Mouse (Mus musculus): ENCODE results near the gene Rabepk. TPM values are rescaled to one million over a fixed set of nuclear protein-coding genes. Genes with fewer than 3 reads are reported as not detected.
"Not testable (repeated sequence)": the region's sequence is repeated elsewhere in the genome, so short reads cannot be mapped to it uniquely, and the experiment has no call there.

Gene Rabepk
- polyA plus RNA-seq, 1 experiment from 2014 or later, result 26.9 TPM

DNA sequence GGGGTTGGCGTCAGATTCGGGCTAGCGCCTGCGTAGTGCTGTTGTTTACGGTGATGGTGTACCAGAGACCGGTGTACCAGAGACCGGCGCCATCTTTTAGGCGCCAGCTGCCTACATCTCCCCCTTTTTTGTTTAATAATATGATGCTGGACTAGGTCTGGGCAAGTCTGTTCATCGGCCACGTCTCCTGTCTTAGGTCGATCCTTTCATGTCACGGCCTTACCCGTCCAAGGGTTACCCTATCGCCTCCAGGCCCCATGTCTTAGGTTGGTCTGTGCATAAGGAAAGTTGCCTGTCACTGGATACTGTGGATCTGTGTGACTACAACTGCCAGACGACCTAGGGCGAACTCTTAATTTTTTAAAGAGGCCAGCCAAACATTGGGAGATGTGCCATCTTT is 30.4 kb upstream of the Rabepk start:
- H3K9ac ChIP-seq (ENCODE audit: low read length); H3K9me3 ChIP-seq (replicated peaks; ENCODE audit: control insufficient read depth, low read length); H3K4me1 ChIP-seq (ENCODE audit: control insufficient read depth, insufficient read depth, low read length); H3K27me3 ChIP-seq (replicated peaks; ENCODE audit: control insufficient read depth, insufficient read depth, low read length); H3K36me3 ChIP-seq (ENCODE audit: control insufficient read depth, insufficient read depth, low read length); H3K4me2 ChIP-seq (ENCODE audit: low read length); DNase-seq (ENCODE audit: low spot score); H3K27ac ChIP-seq (ENCODE audit: low read depth, low read length); ATAC-seq; H3K4me3 ChIP-seq (ENCODE audit: low read depth, low read length): not testable (repeated sequence)
- WGBS, result 98% methylated on average over 17 of the region's 17 CpGs

- Histone ChIP-seq H3K4me2 (ENCODE audit: low read length) (no peak overlapping the region), H3K36me3 (ENCODE audit: control insufficient read depth, insufficient read depth, low read length) (no peaks in the 10 kb centered on the region), H3K27me3 (replicated peaks; ENCODE audit: control insufficient read depth, insufficient read depth, low read length) (0 out of 2 replicates have a peak, but pooled peaks cover 3% of the 10 kb centered on the region), H3K4me3 (ENCODE audit: low read depth, low read length) (no peak overlapping the region), H3K27ac (ENCODE audit: low read depth, low read length) (no peak overlapping the region), H3K4me1 (ENCODE audit: control insufficient read depth, insufficient read depth, low read length) (peaks cover 3% of the 10 kb centered on the region; the same call in 1 of the 2 replicates), H3K9me3 (replicated peaks; ENCODE audit: control insufficient read depth, low read length) (0 out of 2 replicates have a peak, but pooled peaks cover 6% of the 10 kb centered on the region), H3K9ac (ENCODE audit: low read length) (no peak overlapping the region)
- no peak for DNase-seq (ENCODE audit: low spot score)
- WGBS, result 91% methylated on average over 1 of the region's 1 CpGs
- no peak for ATAC-seq
Measured at GRCm38 (mm10) chr2:34828026-34828425, 28.3 kb upstream of the Rabepk start.

DNA sequence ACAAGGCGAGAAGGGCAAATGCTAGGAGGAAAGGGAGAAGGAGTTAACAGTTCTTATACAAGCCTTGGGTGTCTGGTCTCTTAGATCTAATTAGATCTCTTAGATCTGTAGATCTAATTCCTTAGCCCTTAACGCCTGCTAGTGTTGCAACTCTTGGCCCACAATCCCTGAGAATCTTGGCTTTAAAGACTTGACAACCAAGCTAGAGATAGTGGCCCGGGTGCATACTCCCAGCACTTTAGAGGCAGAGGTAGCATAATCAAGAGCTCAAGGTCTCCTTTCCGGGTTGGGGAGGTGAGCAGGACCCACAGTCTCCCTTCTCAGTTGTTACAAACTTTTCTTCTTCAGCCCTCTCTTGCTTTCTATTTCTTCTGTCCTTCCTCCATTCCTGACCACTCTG is 27.9 kb upstream of the Rabepk start:
- DNase-seq (ENCODE audit: low spot score), result no peak
- Histone ChIP-seq H3K27ac (ENCODE audit: low read depth, low read length) (no peak overlapping the region), H3K36me3 (ENCODE audit: control insufficient read depth, insufficient read depth, low read length) (peaks cover 2% of the 10 kb centered on the region; the same call in 1 of the 2 replicates), H3K4me1 (ENCODE audit: control insufficient read depth, insufficient read depth, low read length) (peaks cover 3% of the 10 kb centered on the region; the same call in 1 of the 2 replicates), H3K4me2 (ENCODE audit: low read length) (no peak overlapping the region), H3K27me3 (replicated peaks; ENCODE audit: control insufficient read depth, insufficient read depth, low read length) (0 out of 2 replicates have a peak, but pooled peaks cover 3% of the 10 kb centered on the region), H3K4me3 (ENCODE audit: low read depth, low read length) (no peak overlapping the region), H3K9ac (ENCODE audit: low read length) (no peak overlapping the region), H3K9me3 (replicated peaks; ENCODE audit: control insufficient read depth, low read length) (0 out of 2 replicates have a peak, but pooled peaks cover 6% of the 10 kb centered on the region)
- no peak for ATAC-seq
- whole genome bisulfite sequencing, result 97% methylated on average over 4 of the region's 4 CpGs

DNA sequence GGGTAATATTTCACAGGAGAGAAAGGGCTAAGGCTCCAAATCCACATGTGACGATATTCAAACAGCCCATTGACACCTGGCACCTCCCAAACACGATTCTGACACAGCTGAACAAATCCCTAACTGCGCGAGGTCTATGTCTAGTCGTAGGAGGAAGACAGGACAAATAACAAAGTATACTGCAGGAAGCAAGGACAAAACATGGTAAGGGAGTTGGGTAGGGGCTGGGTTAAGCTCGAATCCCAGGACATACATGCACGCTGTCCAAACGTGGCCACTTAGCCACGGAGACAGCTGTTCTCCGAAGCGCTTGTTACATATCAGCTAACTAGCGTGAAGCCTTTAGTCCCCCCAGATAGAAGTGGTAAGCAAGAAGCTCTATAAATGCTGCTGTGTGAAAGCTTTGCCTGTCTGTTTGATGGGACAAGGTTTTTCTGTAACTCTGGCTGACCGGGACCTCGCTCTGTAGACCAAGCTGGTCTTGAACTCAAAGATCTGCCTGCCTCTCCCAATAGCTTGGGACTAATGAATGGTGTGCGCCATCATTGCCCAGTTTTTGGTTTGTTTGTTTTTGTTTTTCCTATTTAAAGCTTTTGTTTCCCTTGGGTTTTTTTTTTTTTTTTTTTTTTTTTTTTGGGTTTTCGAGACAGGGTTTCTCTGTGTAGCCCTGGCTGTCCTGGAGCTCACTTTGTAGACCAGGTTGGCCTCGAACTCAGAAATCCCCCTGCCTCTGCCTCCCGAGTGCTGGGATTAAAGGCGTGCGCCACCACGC is 26.9 kb upstream of the Rabepk start:
- Histone ChIP-seq H3K36me3 (ENCODE audit: control insufficient read depth, insufficient read depth, low read length) (peaks cover 6% of the 10 kb centered on the region; the same call in 1 of the 2 replicates), H3K9me3 (replicated peaks; ENCODE audit: control insufficient read depth, low read length) (0 out of 2 replicates have a peak, but pooled peaks cover 6% of the 10 kb centered on the region), H3K4me2 (ENCODE audit: low read length) (peak overlapping the region; percentile 84), H3K9ac (ENCODE audit: low read length) (peak overlapping the region; percentile 91), H3K27me3 (replicated peaks; ENCODE audit: control insufficient read depth, insufficient read depth, low read length) (0 out of 2 replicates have a peak, but pooled peaks cover 3% of the 10 kb centered on the region), H3K4me1 (ENCODE audit: control insufficient read depth, insufficient read depth, low read length) (peaks cover 3% of the 10 kb centered on the region; the same call in 1 of the 2 replicates), H3K27ac (ENCODE audit: low read depth, low read length) (0 out of 2 replicates have a peak overlapping the region, but pooled peaks have one; percentile 27), H3K4me3 (ENCODE audit: low read depth, low read length) (peak overlapping the region; percentile 90)
- no peak for DNase-seq (ENCODE audit: low spot score)
- WGBS, result 41% methylated on average over 20 of the region's 21 CpGs
- peak; percentile 36; the same call in 1 of the 2 replicates for ATAC-seq

- H3K4me2 ChIP-seq (ENCODE audit: low read length), result peak within 1 kb of the TSS; percentile 84
- DNase-seq (ENCODE audit: low spot score) (peak; percentile 95), ATAC-seq (peak; percentile 100)
- H3K4me3 ChIP-seq (ENCODE audit: low read depth, low read length), result peak within 1 kb of the TSS; percentile 90
- H3K9ac ChIP-seq (ENCODE audit: low read length), result peak within 1 kb of the TSS; percentile 91
- 0 out of 2 replicates have a peak, but pooled peaks cover 6% of the 10 kb centered on the region for H3K9me3 ChIP-seq (replicated peaks; ENCODE audit: control insufficient read depth, low read length)
- WGBS, result under 1% methylated on average over 57 of the region's 57 CpGs
- peaks cover 11% of the 10 kb centered on the region for H3K36me3 ChIP-seq (ENCODE audit: control insufficient read depth, insufficient read depth, low read length)
- H3K4me1 ChIP-seq (ENCODE audit: control insufficient read depth, insufficient read depth, low read length), result peaks cover 3% of the 10 kb centered on the region; the same call in 1 of the 2 replicates
- 0 out of 2 replicates have a peak within 1 kb of the TSS, but pooled peaks have one; percentile 57 for H3K27ac ChIP-seq (ENCODE audit: low read depth, low read length)
- H3K27me3 ChIP-seq (replicated peaks; ENCODE audit: control insufficient read depth, insufficient read depth, low read length), result 0 out of 2 replicates have a peak, but pooled peaks cover 3% of the 10 kb centered on the region
Measured at GRCm38 (mm10) chr2:34825827-34826459, 26.2 kb upstream of the Rabepk start, which contains the start of gene Fbxw2. TSS of gene Fbxw2 (minus strand) at chr2:34826311.

DNA sequence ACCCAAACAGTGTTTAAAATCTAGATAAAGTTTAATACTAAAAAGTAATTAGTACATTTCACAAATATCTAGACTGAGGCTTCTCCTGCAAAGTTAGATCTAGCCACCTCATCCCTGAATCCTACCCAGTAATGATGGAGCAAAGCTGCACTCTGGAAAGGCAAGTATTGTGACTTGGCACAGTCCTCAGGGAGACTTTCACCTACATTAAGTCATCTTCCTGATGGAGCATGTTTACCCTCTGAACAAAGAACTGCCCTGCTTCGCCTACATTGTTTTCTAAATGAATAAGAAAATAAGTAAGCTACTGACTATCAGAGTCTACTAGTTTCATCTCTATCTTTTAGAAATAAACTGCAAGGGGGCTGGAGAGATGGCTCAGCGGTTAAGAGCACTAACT is 18.8 kb upstream of the Rabepk start:
- Histone ChIP-seq H3K27me3 (replicated peaks; ENCODE audit: control insufficient read depth, insufficient read depth, low read length) (no peaks in the 10 kb centered on the region), H3K36me3 (ENCODE audit: control insufficient read depth, insufficient read depth, low read length) (peaks cover 60% of the 10 kb centered on the region), H3K4me2 (ENCODE audit: low read length) (no peak overlapping the region), H3K4me3 (ENCODE audit: low read depth, low read length) (no peak overlapping the region), H3K4me1 (ENCODE audit: control insufficient read depth, insufficient read depth, low read length) (no peaks in the 10 kb centered on the region), H3K9me3 (replicated peaks; ENCODE audit: control insufficient read depth, low read length) (no peaks in the 10 kb centered on the region), H3K9ac (ENCODE audit: low read length) (no peak overlapping the region), H3K27ac (ENCODE audit: low read depth, low read length) (no peak overlapping the region)
- ATAC-seq (no peak), DNase-seq (ENCODE audit: low spot score) (no peak)
- 90% methylated on average over 2 of the region's 2 CpGs for WGBS

DNA sequence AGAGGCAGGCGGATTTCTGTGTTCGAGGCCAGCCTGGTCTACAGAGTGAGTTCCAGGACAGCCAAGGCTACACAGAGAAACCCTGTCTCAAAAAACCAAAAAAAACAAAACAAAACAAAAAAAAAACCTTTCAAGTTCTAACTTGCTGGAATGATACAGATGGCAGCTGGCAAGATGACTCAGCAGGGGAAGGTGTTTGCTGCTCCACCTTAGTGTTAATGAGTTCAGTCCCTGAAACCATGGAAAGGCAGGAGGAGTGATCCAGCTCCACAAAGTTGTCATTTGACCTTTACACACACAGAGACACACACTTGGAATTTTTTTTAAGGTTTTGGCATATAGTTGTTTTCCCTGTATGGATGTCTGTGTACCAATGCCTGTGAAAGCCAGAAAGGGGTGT is 16.2 kb upstream of the Rabepk start:
- ATAC-seq; DNase-seq (ENCODE audit: low spot score); H3K27ac ChIP-seq (ENCODE audit: low read depth, low read length); H3K4me3 ChIP-seq (ENCODE audit: low read depth, low read length); H3K9ac ChIP-seq (ENCODE audit: low read length); H3K4me2 ChIP-seq (ENCODE audit: low read length); H3K4me1 ChIP-seq (ENCODE audit: control insufficient read depth, insufficient read depth, low read length); H3K27me3 ChIP-seq (replicated peaks; ENCODE audit: control insufficient read depth, insufficient read depth, low read length); H3K9me3 ChIP-seq (replicated peaks; ENCODE audit: control insufficient read depth, low read length): not testable (repeated sequence)
- 97% methylated on average over 2 of the region's 2 CpGs for WGBS
- peaks cover 73% of the 10 kb centered on the region for H3K36me3 ChIP-seq (ENCODE audit: control insufficient read depth, insufficient read depth, low read length)

- Histone ChIP-seq H3K27me3 (replicated peaks; ENCODE audit: control insufficient read depth, insufficient read depth, low read length) (no peaks in the 10 kb centered on the region), H3K4me3 (ENCODE audit: low read depth, low read length) (no peak overlapping the region), H3K9me3 (replicated peaks; ENCODE audit: control insufficient read depth, low read length) (no peaks in the 10 kb centered on the region), H3K4me1 (ENCODE audit: control insufficient read depth, insufficient read depth, low read length) (no peaks in the 10 kb centered on the region), H3K36me3 (ENCODE audit: control insufficient read depth, insufficient read depth, low read length) (peaks cover 77% of the 10 kb centered on the region), H3K4me2 (ENCODE audit: low read length) (no peak overlapping the region), H3K27ac (ENCODE audit: low read depth, low read length) (no peak overlapping the region), H3K9ac (ENCODE audit: low read length) (no peak overlapping the region)
- DNase-seq (ENCODE audit: low spot score) (no peak), ATAC-seq (no peak)
- WGBS, result 88% methylated on average over 7 of the region's 7 CpGs
Measured at GRCm38 (mm10) chr2:34812706-34813105, 13.0 kb upstream of the Rabepk start.
